Mouse (Mus musculus): ENCODE results near the gene Ctnnd2. TPM values are rescaled to one million over a fixed set of nuclear protein-coding genes. Genes with fewer than 3 reads are reported as not detected.

Gene Ctnnd2
- polyA plus RNA-seq, 1 experiment from 2014 or later = 1.6 TPM

DNA sequence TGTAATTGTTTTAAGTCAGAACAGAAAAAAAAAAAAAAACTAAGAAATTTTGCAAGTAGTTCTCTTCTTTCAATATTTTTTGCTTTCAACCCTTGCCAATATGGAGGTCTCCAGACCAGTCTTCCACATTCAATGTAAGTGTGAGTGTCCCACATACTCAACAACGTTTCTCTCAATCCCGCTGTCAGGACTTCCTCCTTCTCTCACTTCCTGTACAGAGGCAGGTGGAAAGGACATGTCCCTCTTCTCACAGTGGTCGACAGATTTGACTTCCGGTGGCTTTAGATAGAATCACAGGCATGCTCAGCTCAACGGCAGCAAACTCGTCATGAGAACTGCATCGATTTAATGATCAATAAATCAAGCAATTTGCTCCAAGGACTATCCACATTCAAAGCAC lies 791.7 kb downstream of the Ctnnd2 start:
- Histone ChIP-seq H3K36me3 (no peaks in the 10 kb centered on the region), H3K9me3 (replicated peaks) (no peaks in the 10 kb centered on the region), H3K27ac (no peak overlapping the region), H3K4me1 (peaks cover 13% of the 10 kb centered on the region), H3K27me3 (ENCODE audit: low read depth, poor library complexity, severe bottlenecking) (no peaks in the 10 kb centered on the region), H3K4me3 (no peak overlapping the region)
- 47% methylated on average over 7 of the region's 7 CpGs for WGBS
- no peak for DNase-seq (ENCODE audit: low spot score)

DNA sequence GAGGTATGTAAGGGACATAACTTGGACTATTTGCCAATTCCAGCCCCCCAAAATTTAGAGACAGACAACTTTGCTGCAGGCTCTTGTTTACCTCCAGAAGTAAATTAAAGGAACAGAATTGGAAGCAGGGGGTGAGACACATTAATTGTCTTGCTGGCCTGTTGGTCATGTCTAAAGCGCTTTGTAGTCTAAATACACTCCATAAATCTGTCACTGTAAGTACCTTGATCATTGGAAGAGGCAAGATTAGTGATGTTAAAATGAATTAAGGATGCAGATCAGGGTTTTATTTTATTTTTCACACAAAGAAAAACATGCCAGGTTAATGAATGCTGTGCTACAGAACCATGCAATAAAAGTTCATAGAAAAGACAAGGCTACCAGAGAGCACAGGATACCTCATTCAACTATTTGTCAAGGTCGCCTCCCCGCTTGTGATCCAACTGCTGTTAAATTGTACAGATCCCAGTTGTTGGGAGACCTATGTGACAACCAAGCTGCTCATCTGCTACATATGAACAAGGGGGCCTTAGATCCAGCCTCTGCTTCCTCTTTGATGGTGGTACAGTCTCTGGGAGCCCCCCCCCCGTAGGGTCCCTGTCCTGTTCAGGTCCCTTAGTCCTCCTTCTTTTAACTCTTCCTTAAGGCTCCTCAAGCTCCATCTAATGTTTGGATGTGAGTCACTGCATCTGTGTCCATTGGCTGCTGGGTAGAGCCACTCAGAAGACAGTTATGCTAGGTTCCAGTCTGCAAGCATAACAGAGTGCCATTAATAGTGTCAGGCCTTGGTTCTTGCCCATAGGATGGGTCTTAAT lies 792.7 kb downstream of the Ctnnd2 start:
- WGBS = 60% methylated on average over 4 of the region's 4 CpGs
- Histone ChIP-seq H3K4me1 (peaks cover 13% of the 10 kb centered on the region), H3K9me3 (replicated peaks) (no peaks in the 10 kb centered on the region), H3K27me3 (ENCODE audit: low read depth, poor library complexity, severe bottlenecking) (no peaks in the 10 kb centered on the region), H3K27ac (no peak overlapping the region), H3K4me3 (no peak overlapping the region), H3K36me3 (no peaks in the 10 kb centered on the region)
- no peak for DNase-seq (ENCODE audit: low spot score)

DNA sequence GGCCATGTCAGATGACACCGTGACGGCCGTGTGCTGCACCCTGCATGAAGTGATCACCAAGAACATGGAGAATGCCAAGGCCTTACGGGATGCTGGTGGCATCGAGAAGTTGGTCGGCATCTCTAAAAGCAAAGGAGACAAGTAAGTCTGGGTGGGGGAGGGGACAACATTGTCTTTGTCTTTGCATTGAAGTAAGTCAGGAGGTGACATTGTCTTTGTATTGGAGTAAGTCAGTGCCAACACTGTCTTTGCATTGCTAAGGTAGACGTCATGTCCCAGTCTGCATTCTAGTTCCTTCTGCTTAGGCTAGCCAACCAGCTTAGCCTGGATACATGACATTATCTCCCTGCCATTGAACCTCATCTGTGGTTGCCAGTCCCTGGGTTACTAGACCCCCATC lies 794.4 kb downstream of the Ctnnd2 start:
- no peak overlapping the region for H3K27ac ChIP-seq
- H3K27me3 ChIP-seq (ENCODE audit: low read depth, poor library complexity, severe bottlenecking) = no peaks in the 10 kb centered on the region
- no peak overlapping the region for H3K4me3 ChIP-seq
- peaks cover 13% of the 10 kb centered on the region for H3K4me1 ChIP-seq
- DNase-seq (ENCODE audit: low spot score) = no peak
- H3K9me3 ChIP-seq (replicated peaks) = no peaks in the 10 kb centered on the region
- no peaks in the 10 kb centered on the region for H3K36me3 ChIP-seq
- 96% methylated on average over 7 of the region's 7 CpGs for whole genome bisulfite sequencing

GRCm38 (mm10) chr15:30974436-30974835 lies 802.0 kb downstream of the Ctnnd2 start:
- Histone ChIP-seq H3K27ac (no peak overlapping the region), H3K9me3 (replicated peaks) (no peaks in the 10 kb centered on the region), H3K4me3 (no peak overlapping the region), H3K4me1 (peaks cover 3% of the 10 kb centered on the region; the same call in 1 of the 2 replicates), H3K27me3 (ENCODE audit: low read depth, poor library complexity, severe bottlenecking) (no peaks in the 10 kb centered on the region), H3K36me3 (no peaks in the 10 kb centered on the region)
- 97% methylated on average over 1 of the region's 1 CpGs for WGBS
- no peak for DNase-seq (ENCODE audit: low spot score)

GRCm38 (mm10) chr15:30974991-30975775 lies 802.8 kb downstream of the Ctnnd2 start:
- H3K36me3 ChIP-seq = no peaks in the 10 kb centered on the region
- DNase-seq (ENCODE audit: low spot score) = no peak
- H3K27me3 ChIP-seq (ENCODE audit: low read depth, poor library complexity, severe bottlenecking) = no peaks in the 10 kb centered on the region
- no peak overlapping the region for H3K27ac ChIP-seq
- no peaks in the 10 kb centered on the region for H3K9me3 ChIP-seq (replicated peaks)
- WGBS = 89% methylated on average over 16 of the region's 16 CpGs
- no peak overlapping the region for H3K4me3 ChIP-seq
- peaks cover 3% of the 10 kb centered on the region; the same call in 1 of the 2 replicates for H3K4me1 ChIP-seq

DNA sequence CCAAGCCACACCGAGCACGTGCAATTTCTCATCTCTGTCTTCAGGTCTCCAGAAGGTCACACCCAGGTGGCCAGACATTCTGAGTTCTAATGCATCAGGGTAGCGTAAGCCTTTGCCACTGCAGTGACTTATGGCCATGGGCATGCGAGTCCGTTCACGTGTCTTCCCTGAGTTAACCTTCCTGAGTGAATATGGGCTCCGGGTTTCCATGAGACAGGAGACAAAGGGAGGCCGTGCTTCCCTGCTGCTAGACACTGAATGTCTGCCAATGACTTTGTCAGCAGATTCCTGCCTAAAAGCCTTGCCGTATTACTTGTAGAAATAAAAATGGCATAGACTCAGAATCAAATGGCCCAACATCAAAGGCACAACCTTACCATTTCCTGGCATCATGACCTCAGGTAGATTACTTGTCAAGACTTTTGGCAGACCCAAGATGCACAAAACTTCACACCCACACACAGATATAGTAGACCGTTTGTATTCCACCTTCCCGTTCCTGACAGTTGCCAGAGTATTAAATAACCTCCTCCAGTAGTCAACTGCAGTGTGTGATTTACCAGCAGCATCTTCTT lies 804.9 kb downstream of the Ctnnd2 start:
- WGBS = 90% methylated on average over 11 of the region's 11 CpGs
- Histone ChIP-seq H3K36me3 (no peaks in the 10 kb centered on the region), H3K4me3 (no peak overlapping the region), H3K27ac (no peak overlapping the region), H3K9me3 (replicated peaks) (no peaks in the 10 kb centered on the region), H3K4me1 (peaks cover 3% of the 10 kb centered on the region; the same call in 1 of the 2 replicates), H3K27me3 (ENCODE audit: low read depth, poor library complexity, severe bottlenecking) (no peaks in the 10 kb centered on the region)
- DNase-seq (ENCODE audit: low spot score) = no peak

GRCm38 (mm10) chr15:30986890-30987289 lies 814.5 kb downstream of the Ctnnd2 start:
- no peak for DNase-seq (ENCODE audit: low spot score)
- H3K27ac ChIP-seq = no peak overlapping the region
- H3K27me3 ChIP-seq (ENCODE audit: low read depth, poor library complexity, severe bottlenecking) = no peaks in the 10 kb centered on the region
- no peaks in the 10 kb centered on the region for H3K9me3 ChIP-seq (replicated peaks)
- no peaks in the 10 kb centered on the region for H3K4me1 ChIP-seq
- H3K4me3 ChIP-seq = no peak overlapping the region
- WGBS = 95% methylated on average over 2 of the region's 2 CpGs
- H3K36me3 ChIP-seq = no peaks in the 10 kb centered on the region

DNA sequence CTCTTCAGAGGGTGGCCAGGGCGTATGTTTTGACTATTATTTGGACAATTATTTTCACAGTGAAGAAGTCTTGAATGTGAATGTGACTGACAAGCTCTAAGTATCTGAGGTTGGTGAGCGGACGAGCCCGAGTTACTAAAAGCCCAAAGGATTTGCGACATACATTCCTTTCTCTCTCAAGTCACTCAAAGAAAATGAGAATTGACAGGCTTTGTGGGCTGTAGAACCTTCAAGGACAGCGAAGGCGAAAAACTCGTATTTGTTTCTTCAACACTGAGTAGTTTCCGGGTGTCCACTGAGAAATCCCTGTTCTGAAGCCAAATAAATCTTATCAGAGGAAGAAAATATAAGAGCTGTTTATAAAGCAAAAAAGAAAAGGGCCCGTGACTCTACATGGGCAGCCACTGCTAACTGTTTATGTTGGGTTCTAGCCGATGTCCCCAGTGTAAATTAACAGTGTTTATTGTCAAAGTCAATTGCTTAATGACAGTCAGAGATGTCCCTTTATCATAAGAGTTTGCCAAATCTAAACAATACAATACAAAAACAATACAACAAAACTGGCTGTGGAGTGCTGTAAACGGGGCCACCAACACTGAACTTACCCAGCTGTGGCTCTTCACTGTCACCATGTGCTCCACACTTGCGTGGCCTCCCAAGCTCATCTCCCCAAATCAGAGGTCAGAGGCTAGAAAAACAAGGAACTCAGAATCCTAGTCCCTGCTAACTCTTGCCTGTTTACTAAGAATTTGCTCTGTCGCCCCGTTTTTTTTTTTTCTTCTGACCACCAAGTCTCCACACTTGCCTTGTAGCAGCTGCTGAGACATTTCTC lies 818.2 kb downstream of the Ctnnd2 start:
- no peaks in the 10 kb centered on the region for H3K4me1 ChIP-seq
- no peak overlapping the region for H3K27ac ChIP-seq
- H3K27me3 ChIP-seq (ENCODE audit: low read depth, poor library complexity, severe bottlenecking) = no peaks in the 10 kb centered on the region
- no peaks in the 10 kb centered on the region for H3K36me3 ChIP-seq
- H3K4me3 ChIP-seq = no peak overlapping the region
- H3K9me3 ChIP-seq (replicated peaks) = no peaks in the 10 kb centered on the region
- no peak for DNase-seq (ENCODE audit: low spot score)
- WGBS = 85% methylated on average over 15 of the region's 15 CpGs

DNA sequence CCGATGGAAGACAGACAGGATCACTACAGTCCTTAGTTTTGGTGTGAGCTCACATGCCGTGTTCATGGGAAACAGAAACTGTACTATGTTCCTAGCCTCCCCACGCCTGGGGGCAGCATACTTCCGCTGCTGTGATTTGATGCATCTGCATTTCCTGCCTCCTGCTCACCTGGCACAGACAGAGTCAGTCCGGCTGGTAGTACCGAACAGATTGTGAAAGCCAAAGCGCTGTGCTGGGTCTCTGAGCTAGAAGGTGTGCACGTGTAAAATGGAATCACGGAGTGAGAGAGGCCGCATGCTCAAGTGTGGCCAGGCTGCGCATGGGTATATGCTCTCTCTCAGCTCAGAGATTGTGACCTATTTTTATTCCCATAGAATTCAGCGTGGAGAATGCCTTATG lies 820.0 kb downstream of the Ctnnd2 start:
- H3K36me3 ChIP-seq = no peaks in the 10 kb centered on the region
- no peak for DNase-seq (ENCODE audit: low spot score)

DNA sequence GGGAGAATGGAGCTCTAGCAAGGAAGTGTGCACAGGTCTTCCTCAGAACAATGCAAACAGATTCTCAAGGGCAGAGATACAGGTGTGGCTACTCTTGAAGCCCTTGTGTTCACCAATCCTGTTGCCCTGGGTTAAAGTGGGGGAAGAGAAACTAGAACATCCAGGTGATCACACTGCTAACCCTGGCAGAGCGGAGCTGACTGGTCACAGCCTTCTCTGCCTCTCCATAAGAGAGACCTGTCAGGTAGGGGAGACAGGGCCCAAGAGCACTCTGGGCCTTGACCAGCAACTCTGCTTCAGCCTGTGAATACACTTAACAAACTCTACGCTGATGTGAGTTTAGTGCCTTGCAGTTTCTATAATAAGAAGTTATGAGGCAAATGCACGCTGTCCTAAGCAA lies 820.5 kb downstream of the Ctnnd2 start:
- no peak overlapping the region for H3K27ac ChIP-seq
- no peaks in the 10 kb centered on the region for H3K36me3 ChIP-seq
- H3K27me3 ChIP-seq (ENCODE audit: low read depth, poor library complexity, severe bottlenecking) = no peaks in the 10 kb centered on the region
- H3K4me1 ChIP-seq = no peaks in the 10 kb centered on the region
- no peak for DNase-seq (ENCODE audit: low spot score)
- no peak overlapping the region for H3K4me3 ChIP-seq
- H3K9me3 ChIP-seq (replicated peaks) = no peaks in the 10 kb centered on the region
- 90% methylated on average over 3 of the region's 3 CpGs for WGBS

More for the DNA sequence above, 820.0 kb downstream of the Ctnnd2 start:
- no peak overlapping the region for H3K4me3 ChIP-seq
- no peak overlapping the region for H3K27ac ChIP-seq
- no peaks in the 10 kb centered on the region for H3K4me1 ChIP-seq
- 94% methylated on average over 12 of the region's 12 CpGs for WGBS
- no peaks in the 10 kb centered on the region for H3K9me3 ChIP-seq (replicated peaks)
- no peaks in the 10 kb centered on the region for H3K27me3 ChIP-seq (ENCODE audit: low read depth, poor library complexity, severe bottlenecking)

- H3K4me3 ChIP-seq = no peak overlapping the region
- H3K36me3 ChIP-seq = no peaks in the 10 kb centered on the region
- no peaks in the 10 kb centered on the region for H3K9me3 ChIP-seq (replicated peaks)
- H3K4me1 ChIP-seq = no peaks in the 10 kb centered on the region
- WGBS = 82% methylated on average over 3 of the region's 3 CpGs
- H3K27me3 ChIP-seq (ENCODE audit: low read depth, poor library complexity, severe bottlenecking) = no peaks in the 10 kb centered on the region
- no peak for DNase-seq (ENCODE audit: low spot score)
- H3K27ac ChIP-seq = no peak overlapping the region
These were observed 823.0 kb downstream of the Ctnnd2 start for GRCm38 (mm10) chr15:30995346-30995745.

DNA sequence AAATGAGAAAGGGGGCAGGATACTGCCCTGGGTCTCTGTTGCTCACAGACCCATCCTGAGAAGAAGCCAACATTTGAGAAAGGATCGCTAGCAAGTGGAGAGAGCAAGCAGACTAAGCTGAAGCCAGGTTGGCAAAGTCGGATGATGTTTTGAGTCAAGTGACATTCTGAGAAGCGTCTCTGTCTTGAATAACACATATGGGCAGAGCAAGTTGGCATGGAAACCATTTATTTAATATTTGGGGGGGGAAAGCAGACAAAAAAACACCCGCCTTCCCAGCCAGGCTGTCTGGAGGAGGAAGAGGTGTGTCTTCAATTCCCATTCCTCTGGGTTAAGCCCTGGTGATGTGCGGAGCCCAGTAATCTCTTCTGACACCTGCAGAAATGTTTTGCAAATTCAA lies 832.1 kb downstream of the Ctnnd2 start:
- H3K27ac ChIP-seq = no peak overlapping the region
- H3K27me3 ChIP-seq (ENCODE audit: low read depth, poor library complexity, severe bottlenecking) = no peaks in the 10 kb centered on the region
- no peaks in the 10 kb centered on the region for H3K36me3 ChIP-seq
- H3K4me1 ChIP-seq = peaks cover 9% of the 10 kb centered on the region; the same call in 1 of the 2 replicates
- no peak for DNase-seq (ENCODE audit: low spot score)
- H3K9me3 ChIP-seq (replicated peaks) = no peaks in the 10 kb centered on the region
- WGBS = 90% methylated on average over 5 of the region's 5 CpGs
- H3K4me3 ChIP-seq = no peak overlapping the region

All from limb, embryonic 10.5 days (tissue).